Mouse (Mus musculus) heart, embryonic 13.5 days (tissue): ENCODE data around the gene Ezh2. TPM values are rescaled to one million over a fixed set of nuclear protein-coding genes. Genes with fewer than 3 reads are reported as not detected.
"Not testable (repeated sequence)": the region's sequence is repeated elsewhere in the genome, so short reads cannot be mapped to it uniquely, and the experiment has no call there.

Experiments used
- ATAC-seq: fragments of 200-750 bp; cut with Nextera tagmentation; 2 replicates; pipeline ENCODE4 v1.8.0; 2017; ENCODE audit warnings: moderate TSS enrichment; ENCODE audit not compliant: insufficient number of reproducible peaks, low FRiP score, low TSS enrichment; ENCODE audit errors: extremely low read depth
- H3K27ac ChIP-seq: fragments of 300-500 bp; sonication (generic); replicated peaks from 2 replicates; pipeline ENCODE4 v1.5.1; 2015; ENCODE audit warnings: moderate library complexity, mild to moderate bottlenecking, inconsistent platforms
- H3K27me3 ChIP-seq: fragments of 300-500 bp; sonication (generic); replicated peaks from 2 replicates; pipeline ENCODE4 v1.6.1; 2015; ENCODE audit warnings: mild to moderate bottlenecking, inconsistent platforms
- H3K36me3 ChIP-seq: fragments of 300-500 bp; sonication (generic); 2 replicates; pipeline ENCODE4 v1.6.1; 2015; ENCODE audit warnings: mild to moderate bottlenecking, inconsistent platforms
- H3K4me1 ChIP-seq: fragments of 300-500 bp; sonication (generic); 2 replicates; pipeline ENCODE4 v1.6.1; 2015; ENCODE audit warnings: inconsistent platforms
- H3K4me2 ChIP-seq: fragments of 300-500 bp; sonication (generic); 2 replicates; pipeline ENCODE4 v1.6.1; 2015; ENCODE audit warnings: inconsistent platforms, mild to moderate bottlenecking, moderate library complexity
- H3K4me3 ChIP-seq: fragments of 300-500 bp; sonication (generic); 2 replicates; pipeline ENCODE4 v1.5.1; 2015; ENCODE audit warnings: moderate library complexity, mild to moderate bottlenecking, inconsistent platforms
- H3K9ac ChIP-seq: fragments of 300-500 bp; sonication (generic); 2 replicates; pipeline ENCODE4 v1.6.1; 2015; ENCODE audit warnings: inconsistent platforms, mild to moderate bottlenecking, moderate library complexity
- H3K9me3 ChIP-seq: fragments of 300-500 bp; sonication (generic); 2 replicates; pipeline ENCODE4 v1.6.1; 2016; ENCODE audit warnings: inconsistent platforms
- WGBS: fragments of 180-500 bp; shearing (Covaris S2); methylation state at CpG from one replicate; pipeline ENCODE4 v1.1.7; 2015; ENCODE audit warnings: mixed read lengths; 5-methylcytosine and 5-hydroxymethylcytosine counted together
- polyA plus RNA-seq: library from polyadenylated mRNA; unstranded; fragments of >200 nt; fragmentation: Nextera tagmentation; extraction: Ambion mirVana; gene quantifications from 2 replicates; pipeline ENCODE4 v1.2.1, GENCODE M21; 2015

Ezh2 gene
- 56.9 and 63.8 TPM in 2 replicates for polyA plus RNA-seq

DNA sequence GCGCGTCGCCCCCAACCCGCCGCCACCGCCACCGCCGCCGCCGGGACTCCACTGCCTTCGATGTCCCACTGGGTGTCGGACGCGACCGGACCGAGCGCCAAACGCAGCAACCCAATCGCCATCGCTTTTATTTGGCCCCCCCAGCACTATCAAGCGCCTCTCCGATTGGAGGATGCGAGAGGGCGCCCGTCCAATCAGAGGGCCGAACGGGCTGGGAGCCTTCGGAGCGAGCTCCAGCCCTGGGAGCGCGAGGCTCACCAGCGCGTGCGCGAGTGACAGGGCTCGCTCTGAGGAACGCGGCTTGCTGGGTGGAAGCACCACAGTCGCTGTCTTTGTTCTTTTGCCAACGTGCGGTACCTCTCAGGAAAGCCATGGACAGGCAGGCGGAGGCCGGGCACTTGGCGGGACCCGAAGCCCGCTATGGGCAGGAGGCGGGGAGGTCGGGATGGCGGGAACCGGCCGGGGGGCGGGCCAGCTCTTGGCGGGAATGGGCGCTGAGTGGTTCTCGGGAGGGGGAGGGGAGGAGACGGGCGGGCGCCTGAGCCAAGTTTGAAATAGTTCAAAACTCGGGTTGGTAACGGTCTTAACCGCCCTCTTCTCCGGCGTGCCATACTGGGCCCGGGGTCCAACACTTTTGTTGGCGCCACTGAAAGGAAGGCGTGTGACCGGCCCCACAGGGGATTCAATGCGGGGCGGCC, at the start of gene Ezh2:
Ezh2 (minus strand) TSS at position 416 of the 698 bp plus-strand sequence.
- Histone ChIP-seq H3K9ac (peak within 1 kb of the TSS; percentile 99), H3K27ac (peak within 1 kb of the TSS; percentile 99), H3K27me3 (no peaks in the 10 kb centered on the region), H3K4me3 (peak within 1 kb of the TSS; percentile 96), H3K36me3 (no peaks in the 10 kb centered on the region), H3K4me2 (peak within 1 kb of the TSS; percentile 89), H3K9me3 (no peaks in the 10 kb centered on the region), H3K4me1 (peaks cover 21% of the 10 kb centered on the region)
- under 1% methylated on average over 69 of the region's 69 CpGs for WGBS
- ATAC-seq, result peak; percentile 94

DNA sequence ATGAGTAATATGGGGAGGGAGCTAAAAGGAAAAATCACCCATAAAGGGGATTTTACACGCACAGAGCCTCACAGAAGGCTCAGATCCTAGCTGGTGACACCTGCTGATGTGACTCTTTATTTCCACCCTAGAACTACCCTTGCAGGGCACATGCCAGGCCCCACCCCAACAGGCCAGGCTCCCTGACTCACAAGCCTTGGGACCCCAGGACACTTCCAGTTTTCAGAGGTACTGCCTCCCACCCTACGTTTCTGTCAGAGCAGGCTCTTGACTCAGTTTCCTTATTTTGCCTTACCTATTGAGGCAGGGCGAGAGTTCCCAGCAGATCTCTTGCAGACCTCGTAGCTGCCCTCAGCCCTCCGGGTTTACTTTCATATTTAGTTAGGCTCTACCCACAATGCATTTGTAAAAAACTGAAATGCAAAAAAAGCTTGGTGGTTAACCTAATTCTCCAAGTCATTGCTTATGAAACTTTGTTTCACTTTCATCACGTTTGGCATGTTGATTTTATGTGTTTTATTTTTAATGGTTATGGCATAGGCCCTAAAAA, 41.5 kb upstream of the Ezh2 start:
- Histone ChIP-seq H3K27ac (no peak overlapping the region), H3K4me1 (no peaks in the 10 kb centered on the region), H3K9ac (no peak overlapping the region), H3K36me3 (no peaks in the 10 kb centered on the region), H3K9me3 (no peaks in the 10 kb centered on the region), H3K27me3 (no peaks in the 10 kb centered on the region), H3K4me3 (no peak overlapping the region), H3K4me2 (no peak overlapping the region)
- 62% methylated on average over 6 of the region's 6 CpGs for WGBS
- no peak for ATAC-seq

DNA sequence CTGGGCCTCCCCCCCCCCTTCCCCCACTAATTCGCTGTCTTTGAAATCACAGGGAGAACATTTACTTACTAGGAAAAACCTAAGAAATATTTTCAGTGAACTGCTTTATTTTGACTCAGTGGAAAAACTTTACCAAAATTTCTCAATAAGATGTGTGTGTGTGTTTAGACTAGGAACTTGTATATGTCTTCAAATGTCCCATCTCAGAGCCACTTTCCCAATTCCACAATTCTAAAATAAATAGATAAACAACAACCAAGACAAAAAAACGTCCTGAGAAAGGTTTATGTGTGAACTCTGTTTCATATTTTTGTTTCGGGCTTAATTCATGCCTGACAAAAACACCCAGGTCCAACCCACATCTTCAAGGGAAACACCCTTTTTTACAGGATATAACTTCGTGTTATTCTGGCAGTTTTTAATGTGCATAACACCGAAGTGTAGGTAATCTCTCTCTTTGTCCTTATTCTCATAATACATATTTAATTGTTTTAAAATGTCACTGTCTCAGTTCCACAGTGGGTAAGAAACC, 40.9 kb upstream of the Ezh2 start:
- H3K4me3 ChIP-seq, result no peak overlapping the region
- ATAC-seq, result no peak
- 65% methylated on average over 5 of the region's 5 CpGs for WGBS
- H3K9ac ChIP-seq, result no peak overlapping the region
- no peaks in the 10 kb centered on the region for H3K4me1 ChIP-seq
- no peaks in the 10 kb centered on the region for H3K27me3 ChIP-seq
- no peak overlapping the region for H3K4me2 ChIP-seq
- H3K9me3 ChIP-seq, result no peaks in the 10 kb centered on the region
- no peaks in the 10 kb centered on the region for H3K36me3 ChIP-seq
- no peak overlapping the region for H3K27ac ChIP-seq

DNA sequence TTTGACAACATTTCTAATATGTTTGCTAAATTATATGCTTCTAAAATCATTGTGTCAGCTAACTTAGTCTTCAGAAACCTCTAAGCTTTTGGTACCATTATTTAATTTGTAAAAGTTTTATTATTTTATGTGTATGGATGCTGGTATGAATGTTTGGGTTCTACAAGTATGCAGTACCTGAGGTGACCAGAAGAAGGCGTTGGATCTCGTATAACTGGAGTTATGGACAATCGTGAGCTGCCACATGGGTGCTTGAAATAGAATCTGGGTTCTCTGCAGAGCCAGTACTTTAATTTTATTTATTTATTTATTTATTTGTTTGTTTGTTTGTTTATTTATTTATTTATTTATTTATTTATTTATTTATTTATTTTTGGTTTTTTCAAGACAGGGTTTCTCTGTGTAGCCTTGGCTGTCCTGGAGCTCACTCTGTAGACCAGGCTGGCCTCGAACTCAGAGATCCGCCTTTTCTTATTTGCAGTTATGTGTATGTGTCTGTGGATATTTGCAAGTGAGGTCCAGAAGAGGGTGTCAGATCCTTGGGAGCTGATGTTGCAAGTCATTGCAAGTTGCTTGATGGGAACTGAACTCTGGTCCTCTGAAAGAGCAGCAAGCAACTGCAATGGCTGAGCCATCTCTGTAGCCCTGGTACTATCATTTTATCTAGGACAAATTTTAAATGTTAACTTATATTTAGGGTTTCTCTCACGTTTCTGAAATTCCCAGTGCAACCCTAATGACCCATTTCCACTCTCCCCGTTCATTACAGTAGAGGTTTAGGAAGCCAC, 40.3 kb upstream of the Ezh2 start:
- Histone ChIP-seq H3K27me3 (no peaks in the 10 kb centered on the region), H3K9ac (no peak overlapping the region), H3K9me3 (no peaks in the 10 kb centered on the region), H3K4me2 (no peak overlapping the region), H3K27ac (no peak overlapping the region), H3K4me3 (no peak overlapping the region), H3K4me1 (no peaks in the 10 kb centered on the region), H3K36me3 (no peaks in the 10 kb centered on the region)
- ATAC-seq, result no peak
- WGBS, result 63% methylated on average over 7 of the region's 7 CpGs

DNA sequence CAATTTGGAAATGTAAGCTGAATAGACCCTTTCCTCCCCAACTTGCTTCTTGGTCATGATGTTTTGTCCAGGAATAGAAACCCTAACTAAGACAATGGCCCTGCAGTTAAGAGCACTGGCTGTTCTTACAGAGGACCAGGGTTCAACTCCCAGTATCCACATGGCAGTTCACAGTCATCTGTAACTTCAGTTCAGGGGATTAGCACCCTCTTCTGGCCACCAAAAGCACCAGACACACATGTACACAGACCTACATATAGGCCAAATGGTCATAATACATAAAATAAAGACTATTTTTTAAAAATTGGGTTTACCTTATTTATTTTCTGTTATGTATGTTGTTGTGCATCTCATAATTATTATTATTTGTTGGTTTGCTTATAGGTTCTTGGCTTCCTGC, 38.3 kb upstream of the Ezh2 start:
- no peak overlapping the region for H3K9ac ChIP-seq
- H3K27me3 ChIP-seq, result no peaks in the 10 kb centered on the region
- H3K4me1 ChIP-seq, result no peaks in the 10 kb centered on the region
- H3K4me2 ChIP-seq, result no peak overlapping the region
- H3K27ac ChIP-seq, result no peak overlapping the region
- H3K4me3 ChIP-seq, result no peak overlapping the region
- ATAC-seq, result no peak
- H3K36me3 ChIP-seq, result no peaks in the 10 kb centered on the region
- H3K9me3 ChIP-seq, result no peaks in the 10 kb centered on the region

DNA sequence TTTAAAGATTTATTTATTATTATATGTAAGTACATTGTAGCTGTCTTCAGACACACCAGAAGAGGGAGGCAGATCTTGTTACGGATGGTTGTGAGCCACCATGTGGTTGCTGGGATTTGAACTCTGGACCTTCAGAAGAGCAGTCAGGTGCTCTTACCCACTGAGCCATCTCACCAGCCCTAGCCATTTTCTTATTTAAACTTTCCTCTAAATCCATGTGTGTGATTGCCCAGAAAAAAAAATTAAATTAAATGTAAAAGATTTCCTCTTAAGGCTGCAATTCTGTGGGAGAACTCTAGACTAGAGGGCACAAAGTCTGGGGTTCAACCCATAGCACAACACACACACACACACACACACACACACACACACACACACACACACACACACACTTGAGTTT, 34.9 kb upstream of the Ezh2 start:
- not testable (repeated sequence) for H3K36me3 ChIP-seq, H3K27me3 ChIP-seq, H3K9me3 ChIP-seq, H3K9ac ChIP-seq, H3K4me2 ChIP-seq, H3K4me1 ChIP-seq, ATAC-seq, H3K27ac ChIP-seq, H3K4me3 ChIP-seq
- WGBS, result 69% methylated on average over 1 of the region's 1 CpGs

DNA sequence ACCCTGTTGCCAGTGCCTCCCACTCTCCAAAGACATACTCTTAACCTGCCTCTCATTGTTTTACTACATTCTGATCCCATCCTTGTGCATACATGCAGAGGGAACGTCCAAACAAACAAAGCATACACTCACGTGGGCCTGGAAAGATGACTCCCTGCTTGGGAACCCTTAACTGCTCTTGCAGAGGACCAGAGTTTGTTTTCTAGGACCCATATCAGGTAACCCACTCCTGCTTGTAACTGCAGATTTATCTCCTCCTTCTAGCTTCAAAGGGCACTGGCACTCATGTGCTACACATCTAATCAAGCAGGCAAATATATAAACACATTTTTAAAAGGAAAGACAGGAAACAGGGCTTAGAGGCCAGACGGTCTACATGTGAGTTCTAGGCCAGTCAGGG, 32.8 kb upstream of the Ezh2 start:
- Histone ChIP-seq H3K9ac (no peak overlapping the region), H3K9me3 (no peaks in the 10 kb centered on the region), H3K4me1 (no peaks in the 10 kb centered on the region), H3K4me3 (no peak overlapping the region), H3K27ac (no peak overlapping the region), H3K4me2 (no peak overlapping the region), H3K27me3 (no peaks in the 10 kb centered on the region), H3K36me3 (no peaks in the 10 kb centered on the region)
- no peak for ATAC-seq
- WGBS, result 35% methylated on average over 3 of the region's 3 CpGs

DNA sequence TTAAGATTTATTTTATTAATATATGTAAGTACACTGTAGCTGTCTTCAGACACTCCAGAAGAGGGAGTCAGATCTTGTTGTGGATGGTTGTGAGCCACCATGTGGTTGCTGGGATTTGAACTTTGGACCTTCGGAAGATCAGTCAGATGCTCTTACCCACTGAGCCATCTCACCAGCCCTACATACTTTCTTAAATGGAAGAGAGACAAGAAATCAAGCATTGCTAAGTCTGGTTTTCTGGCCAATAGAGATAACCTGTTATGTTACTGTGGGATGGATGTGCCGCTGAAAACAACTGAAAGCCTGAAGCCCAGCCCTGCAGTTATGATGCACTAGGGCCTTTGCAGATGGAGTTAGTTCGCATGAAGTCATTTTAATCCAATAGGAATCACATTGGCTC, 31.8 kb upstream of the Ezh2 start:
- not testable (repeated sequence) for H3K9me3 ChIP-seq, H3K27me3 ChIP-seq, ATAC-seq, H3K4me2 ChIP-seq, H3K27ac ChIP-seq, H3K36me3 ChIP-seq, H3K4me3 ChIP-seq, H3K9ac ChIP-seq, H3K4me1 ChIP-seq
- 80% methylated on average over 3 of the region's 3 CpGs for WGBS

DNA sequence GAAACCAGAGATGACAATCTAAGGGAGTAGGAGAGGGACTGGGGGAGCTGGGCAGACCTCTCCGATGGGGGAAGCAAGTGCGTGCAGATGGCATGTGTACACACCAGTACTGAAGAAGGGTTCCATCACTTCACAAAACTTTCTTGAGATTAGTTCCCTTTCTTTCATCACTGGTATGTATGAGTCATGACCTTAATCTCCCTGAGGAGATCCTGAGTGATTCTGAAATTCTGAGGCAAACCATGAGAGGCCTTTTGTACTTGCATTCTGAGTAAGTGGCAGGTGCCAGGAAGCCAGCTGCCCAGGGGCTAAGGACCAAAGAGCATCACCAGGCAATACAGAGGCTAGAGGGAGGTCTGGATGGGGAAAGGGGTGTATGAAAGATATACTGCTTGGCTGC, 25.9 kb upstream of the Ezh2 start:
- Histone ChIP-seq H3K36me3 (no peaks in the 10 kb centered on the region), H3K4me2 (no peak overlapping the region), H3K9me3 (no peaks in the 10 kb centered on the region), H3K4me3 (no peak overlapping the region), H3K27me3 (no peaks in the 10 kb centered on the region), H3K4me1 (no peaks in the 10 kb centered on the region), H3K27ac (no peak overlapping the region), H3K9ac (no peak overlapping the region)
- 70% methylated on average over 2 of the region's 2 CpGs for WGBS
- no peak for ATAC-seq

DNA sequence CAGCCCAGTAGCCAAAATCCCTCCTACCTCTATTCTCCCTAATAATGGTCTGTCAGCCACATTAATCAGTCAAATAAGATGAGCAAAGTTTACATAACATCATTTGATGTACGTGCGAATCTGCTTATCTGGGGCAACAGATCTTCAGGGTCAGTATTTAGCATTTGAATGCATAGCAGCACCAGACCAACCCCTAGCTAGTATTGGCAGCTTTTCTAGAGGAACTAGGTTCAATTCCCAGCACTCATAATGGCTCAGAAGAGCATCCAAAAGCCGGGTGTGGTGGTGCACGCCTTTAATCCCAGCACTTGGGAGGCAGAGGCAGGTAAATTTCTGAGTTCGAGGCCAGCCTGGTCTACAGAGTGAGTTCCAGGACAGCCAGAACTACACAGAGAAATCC, 13.2 kb upstream of the Ezh2 start:
- not testable (repeated sequence) for H3K36me3 ChIP-seq, H3K27ac ChIP-seq, H3K4me2 ChIP-seq, H3K4me3 ChIP-seq, ATAC-seq, H3K9me3 ChIP-seq, H3K4me1 ChIP-seq, H3K27me3 ChIP-seq, H3K9ac ChIP-seq
- WGBS, result 47% methylated on average over 5 of the region's 5 CpGs

DNA sequence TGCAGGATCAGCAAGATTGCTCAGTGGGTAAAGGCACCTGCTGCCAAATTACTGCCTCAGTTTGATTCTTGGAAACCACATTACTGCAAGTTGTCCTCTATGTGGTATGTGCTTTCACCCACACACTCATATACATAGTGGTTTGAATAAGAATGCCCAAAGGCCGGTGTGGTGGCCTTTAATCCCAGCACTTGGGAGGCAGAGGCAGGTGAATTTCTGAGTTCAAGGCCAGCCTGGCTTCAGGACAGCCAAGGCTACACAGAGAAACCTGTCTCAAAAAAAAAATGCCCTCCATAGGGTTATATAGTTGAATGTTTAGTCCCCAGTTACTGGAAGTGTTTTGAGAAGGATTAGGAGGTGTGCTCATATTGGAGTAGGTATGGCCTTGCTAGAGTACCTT, 6.8 kb upstream of the Ezh2 start:
- Histone ChIP-seq H3K4me2 (no peak overlapping the region), H3K4me3 (no peak overlapping the region), H3K4me1 (no peaks in the 10 kb centered on the region), H3K9ac (no peak overlapping the region), H3K36me3 (no peaks in the 10 kb centered on the region), H3K27me3 (no peaks in the 10 kb centered on the region), H3K27ac (no peak overlapping the region), H3K9me3 (no peaks in the 10 kb centered on the region)
- WGBS, result 68% methylated on average over 1 of the region's 1 CpGs
- ATAC-seq, result no peak
